Mouse (Mus musculus) gonadal fat pad, adult 2 months (tissue): Measurements from ENCODE around the gene Pisd. TPM values are rescaled to one million over a fixed set of nuclear protein-coding genes. Genes with fewer than 3 reads are reported as not detected.
"Not testable (repeated sequence)": the region's sequence is repeated elsewhere in the genome, so short reads cannot be mapped to it uniquely, and the experiment has no call there.

Experiments used
- DNase-seq: peaks from one replicate; pipeline ENCODE4 v3.0.0-alpha.2; 2012; ENCODE audit warnings: low read depth
- polyA plus RNA-seq: library from polyadenylated mRNA; depleted of rRNA; stranded (reverse); fragments of >200 nt; gene quantifications from 2 replicates; pipeline ENCODE4 v1.2.3, GENCODE M21; 2012

The Pisd gene
- polyA plus RNA-seq, 1 experiment, result 119 TPM

DNA sequence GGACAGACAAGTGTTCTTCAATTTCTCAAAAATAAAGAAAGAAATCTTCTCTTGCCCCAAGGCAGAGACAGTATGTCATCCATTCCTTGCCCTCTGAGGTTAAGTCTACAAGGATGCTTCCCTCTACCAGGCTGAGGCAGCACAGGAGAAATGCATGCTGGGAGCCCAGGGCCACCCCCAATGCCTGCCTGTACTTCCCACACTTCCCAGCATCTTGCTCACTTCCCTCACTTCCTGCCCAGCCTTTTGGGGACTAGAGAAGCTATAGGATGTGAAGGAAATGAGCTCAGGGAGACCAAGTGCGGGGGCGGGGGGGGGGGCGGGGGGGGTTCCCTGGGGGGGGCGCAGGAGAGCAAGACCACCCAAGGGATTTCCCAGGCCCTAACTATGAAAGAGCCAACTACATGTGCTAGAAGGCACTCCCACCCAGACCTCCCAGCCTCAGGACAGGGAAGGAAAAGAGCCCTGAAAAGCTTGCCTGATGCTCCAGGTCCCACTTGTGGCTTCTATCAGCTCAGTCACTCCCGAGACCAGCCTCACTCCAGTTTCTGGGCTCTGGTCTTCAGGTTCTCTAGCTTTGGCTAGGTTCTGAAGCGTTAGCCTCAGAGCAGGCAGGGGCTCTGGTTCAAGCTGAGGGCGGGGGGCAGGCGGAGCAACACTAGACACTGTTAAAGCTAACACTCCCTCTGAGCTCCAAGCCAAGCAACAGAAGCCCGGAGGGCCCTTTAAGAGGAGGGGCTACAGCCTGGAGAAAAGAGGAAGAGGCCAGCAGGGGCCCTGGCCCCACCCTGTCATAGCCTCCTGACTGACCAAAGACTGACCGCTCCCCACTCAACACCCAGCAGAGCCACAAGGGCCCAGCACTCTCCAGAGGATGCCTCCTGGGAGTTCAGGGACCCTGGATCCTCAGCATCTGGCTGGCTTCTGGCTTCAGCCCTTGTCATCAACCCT lies 39.5 kb downstream of the Pisd start:
- DNase-seq, result no peak

DNA sequence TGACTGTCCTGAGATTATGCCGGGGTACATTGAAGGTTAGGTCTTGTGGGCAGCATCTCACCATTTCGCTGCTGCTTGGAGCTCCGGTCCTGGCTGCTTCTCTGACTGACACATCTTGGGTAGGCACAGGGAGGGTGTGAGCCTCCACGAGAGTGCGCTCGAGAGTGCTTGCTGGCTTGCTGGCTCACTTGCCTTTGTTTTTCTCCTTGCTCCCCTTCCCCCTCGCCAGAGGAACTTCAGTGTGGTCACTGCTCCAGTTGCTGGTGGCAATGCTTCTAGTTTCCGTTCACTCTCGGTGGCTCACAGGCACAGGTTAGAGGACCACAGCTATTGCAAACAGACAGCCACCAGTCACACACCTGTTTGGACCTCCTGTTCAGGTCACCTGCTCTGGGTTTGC lies 43.3 kb downstream of the Pisd start:
- DNase-seq, result no peak

DNA sequence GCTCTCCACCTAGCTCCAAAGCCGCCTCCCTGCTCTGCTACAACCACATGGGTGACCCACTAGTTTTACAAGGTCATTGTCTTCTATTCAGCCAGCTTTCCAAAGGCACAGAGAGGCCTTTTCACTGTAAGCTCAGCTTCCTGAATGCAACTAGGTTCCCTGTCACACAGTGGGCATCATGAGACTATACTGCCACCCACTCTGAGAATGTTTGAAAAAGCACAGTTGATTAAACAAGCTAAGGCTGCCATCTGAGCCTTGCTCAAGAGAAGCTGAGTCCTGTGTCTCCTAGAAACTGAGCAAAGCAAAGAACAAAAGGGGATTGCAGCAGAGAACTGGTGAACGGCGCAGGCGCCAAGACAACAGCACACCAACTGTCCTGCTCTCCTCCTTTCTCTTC lies 44.1 kb downstream of the Pisd start:
- DNase-seq, result not testable (repeated sequence)

DNA sequence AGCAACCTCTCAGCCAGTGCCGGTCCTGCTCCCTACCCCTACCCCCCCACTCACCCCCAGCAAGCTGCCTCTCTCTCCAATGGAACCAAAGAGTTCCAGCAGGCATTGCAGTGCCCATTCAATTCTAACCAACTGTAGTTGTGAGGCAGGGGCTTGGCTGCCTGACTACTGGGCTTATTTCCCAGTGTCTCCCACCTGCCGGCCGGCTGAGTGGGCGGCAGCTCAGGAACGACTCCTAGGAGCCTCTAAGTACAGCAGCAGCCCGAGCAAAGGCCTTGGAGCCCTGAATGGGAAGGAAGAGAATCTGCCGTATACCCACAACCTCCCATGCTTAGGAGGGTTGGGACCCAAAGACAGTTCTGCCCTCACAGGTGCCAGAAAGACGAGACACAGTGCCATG lies 44.6 kb downstream of the Pisd start:
- not testable (repeated sequence) for DNase-seq

DNA sequence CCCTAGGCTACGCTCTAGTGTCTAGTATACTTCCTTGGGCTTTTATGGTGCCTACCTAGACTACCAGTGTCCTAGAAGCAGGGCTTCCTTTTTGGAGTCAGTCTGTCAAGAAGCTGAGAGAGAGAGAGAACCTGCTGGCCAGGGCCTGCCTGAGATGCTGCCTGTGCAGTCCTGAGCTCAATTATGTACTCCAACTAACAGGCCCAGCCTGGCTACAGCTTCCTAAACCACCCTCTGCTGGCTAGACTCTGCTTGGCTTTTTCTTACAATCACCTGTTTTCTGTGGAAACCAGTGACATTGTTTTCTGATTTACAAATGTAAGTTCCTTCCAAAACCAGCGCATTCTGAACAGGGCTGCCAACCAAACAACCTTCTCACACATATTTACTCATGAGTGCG lies 45.3 kb downstream of the Pisd start:
- no peak for DNase-seq

DNA sequence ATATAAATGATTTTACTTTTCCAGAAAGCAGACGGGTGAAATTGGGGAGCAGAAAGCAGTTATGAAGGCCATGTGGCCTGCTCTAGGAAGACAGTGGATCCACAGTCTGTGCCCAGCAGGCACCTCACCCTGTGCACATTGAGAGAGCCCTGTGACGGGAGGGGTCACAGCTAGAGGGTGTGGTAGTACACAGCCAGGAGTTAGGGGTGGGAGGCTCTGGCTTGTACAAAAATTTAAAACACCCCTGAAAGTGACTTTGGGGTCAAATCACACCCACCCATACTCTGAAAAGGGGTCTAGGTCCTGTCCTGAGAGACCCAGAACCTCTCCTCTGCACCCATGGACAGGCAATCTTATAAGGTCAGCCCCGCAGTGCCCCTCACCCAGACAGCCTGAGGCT lies 48.7 kb downstream of the Pisd start:
- not testable (repeated sequence) for DNase-seq

DNA sequence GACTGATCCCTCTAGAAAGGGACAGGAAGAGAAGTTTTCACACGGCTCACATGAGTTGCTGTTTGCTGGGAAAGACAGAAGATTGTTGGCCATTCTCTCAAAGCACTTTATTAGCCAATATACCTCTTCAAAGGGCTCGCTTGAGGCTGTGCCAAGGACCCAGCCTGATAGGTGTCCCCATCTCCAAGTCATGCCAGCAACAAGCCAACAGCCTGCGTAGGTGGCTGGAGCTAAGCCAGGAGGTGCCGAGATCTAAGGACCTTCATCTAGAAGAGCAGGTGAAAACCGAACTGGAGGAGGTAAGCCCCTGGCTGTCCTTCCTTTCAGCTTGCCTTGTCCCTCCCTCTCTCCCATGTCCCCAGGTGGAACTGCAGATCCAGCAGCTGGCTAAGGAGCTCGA lies 49.7 kb downstream of the Pisd start:
- no peak for DNase-seq

DNA sequence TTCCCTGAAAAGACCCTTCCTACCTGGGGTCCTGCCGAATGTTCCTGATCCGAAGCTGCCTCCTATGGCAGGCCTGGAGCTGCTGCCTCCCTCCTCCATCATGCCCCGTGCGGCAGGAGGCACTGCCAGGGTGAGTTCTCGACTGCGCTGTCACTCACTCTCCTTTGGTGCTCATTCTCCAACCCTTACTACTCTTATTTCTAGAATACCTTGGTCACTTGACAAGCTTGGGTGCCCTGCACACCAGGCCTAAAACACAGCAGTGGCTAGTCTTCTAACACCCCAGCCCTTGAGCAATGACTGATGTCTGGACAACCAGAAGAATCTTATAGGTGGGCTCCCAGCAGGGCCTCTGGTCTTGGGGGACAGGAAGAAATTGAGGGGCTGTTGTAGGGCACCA lies 51.6 kb downstream of the Pisd start:
- not testable (repeated sequence) for DNase-seq

DNA sequence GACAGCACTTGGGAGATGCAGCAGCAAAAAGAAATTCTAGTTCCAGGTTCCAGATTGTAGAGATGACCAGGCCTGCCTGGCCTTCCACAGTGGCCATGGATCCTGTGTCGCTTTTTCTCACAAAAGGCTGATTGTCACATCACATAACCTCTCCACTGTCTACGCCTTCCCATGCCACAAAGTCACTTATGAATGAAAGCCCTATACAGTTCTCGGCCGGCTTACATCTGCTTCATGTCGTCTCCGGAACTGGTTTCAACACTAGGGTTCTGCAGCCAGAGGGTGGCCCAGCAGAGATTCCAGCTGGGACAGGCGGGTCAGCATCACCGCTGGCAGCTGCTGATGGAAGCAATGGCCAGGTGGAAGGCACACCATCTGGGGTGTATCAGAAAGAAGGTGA lies 56.6 kb downstream of the Pisd start:
- no peak for DNase-seq

DNA sequence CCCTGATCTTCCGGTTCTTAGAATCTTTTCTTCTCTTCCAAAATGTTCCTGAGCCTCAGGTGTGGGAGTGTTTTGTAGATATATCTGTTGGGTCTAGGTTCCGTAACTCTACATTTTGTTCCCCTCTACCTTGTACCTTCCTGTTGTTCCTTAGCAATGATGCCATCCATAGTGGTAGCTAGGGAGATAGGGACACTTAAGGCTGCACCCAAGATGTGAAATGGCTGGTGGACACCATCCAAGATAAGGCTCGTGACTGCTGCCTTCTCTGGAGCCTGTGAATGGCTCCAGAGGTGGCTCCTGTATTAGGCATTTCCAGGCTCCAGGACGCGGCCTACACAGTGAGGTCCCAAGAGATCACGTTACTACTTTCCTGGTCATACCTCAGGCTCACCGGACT lies 57.1 kb downstream of the Pisd start:
- DNase-seq, result no peak

DNA sequence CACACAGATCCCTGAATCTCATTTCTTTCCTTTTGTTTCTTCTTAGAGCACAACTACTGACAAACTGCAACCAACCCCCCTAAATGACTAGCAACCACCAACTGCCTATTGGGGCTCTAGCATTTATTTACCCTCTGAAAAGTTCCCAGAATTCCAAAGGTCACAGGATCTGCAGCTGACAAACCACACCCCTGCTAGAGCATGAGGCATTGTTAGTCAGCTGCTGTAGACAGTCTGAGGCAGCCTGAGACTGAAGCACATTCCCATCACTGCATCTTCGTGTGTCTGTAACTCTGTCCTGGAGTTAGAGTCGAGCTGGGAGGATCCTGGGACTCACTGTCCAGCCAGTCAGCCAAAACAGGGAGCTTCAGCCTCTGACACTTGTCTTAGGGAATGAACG lies 60.0 kb downstream of the Pisd start:
- DNase-seq, result not testable (repeated sequence)

DNA sequence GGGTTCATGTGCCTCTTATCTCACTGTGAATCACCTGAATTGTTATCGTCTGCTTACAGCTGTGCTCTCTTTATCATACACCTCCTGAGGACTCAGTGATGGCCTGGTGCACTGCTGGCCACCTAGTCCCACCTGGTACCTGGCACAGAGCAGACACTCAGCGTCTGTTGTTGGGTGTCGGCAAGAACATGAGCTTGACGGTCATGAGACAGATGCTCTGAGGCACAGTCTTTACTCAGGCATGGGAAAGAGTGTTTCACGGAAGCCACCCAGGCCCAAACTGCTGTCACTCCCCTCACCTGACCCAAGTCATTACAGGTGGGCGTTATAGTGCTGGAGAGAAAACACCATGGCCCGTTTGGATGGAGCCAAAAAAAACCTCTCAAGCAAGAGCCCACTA lies 61.5 kb downstream of the Pisd start:
- DNase-seq, result no peak

DNA sequence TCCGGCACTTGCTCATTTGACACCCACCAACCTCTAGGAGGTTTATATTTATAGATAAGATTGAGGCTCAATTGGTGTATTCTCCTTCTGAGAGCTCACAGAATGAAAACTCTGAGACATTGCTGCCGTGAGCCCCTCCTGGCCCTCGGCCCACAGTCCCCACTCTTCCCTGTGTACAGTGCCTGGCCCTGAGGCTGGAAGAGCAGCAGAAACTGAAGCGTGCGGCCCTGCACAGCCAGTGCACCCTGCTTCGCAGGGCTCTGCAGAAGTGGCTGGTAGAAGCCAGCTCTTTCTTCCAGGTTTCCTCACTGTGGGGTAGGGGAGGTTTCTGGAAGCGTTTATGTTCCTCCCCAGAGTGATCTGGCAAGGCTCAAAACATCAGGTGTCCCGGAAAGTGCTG lies 62.7 kb downstream of the Pisd start:
- DNase-seq, result not testable (repeated sequence)

DNA sequence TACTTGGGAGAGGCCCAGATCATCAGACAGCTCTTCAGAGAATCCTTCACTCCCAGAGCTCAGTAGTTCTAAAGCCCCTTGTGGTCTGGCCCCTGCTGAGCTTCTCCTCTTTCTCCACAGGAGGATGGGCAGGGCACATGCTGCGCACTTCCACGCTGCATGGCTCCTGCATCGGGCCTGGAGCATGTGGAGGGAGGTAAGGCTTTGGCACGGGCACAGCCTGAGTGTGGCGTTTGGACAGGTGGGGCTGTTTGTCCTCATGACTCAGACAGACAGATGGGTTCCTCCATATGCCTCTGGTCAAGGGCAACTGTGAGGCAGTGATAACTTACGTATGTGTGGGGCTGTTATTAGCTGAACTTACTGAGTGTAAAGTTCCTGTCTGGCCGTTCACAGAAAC lies 63.2 kb downstream of the Pisd start:
- no peak for DNase-seq

DNA sequence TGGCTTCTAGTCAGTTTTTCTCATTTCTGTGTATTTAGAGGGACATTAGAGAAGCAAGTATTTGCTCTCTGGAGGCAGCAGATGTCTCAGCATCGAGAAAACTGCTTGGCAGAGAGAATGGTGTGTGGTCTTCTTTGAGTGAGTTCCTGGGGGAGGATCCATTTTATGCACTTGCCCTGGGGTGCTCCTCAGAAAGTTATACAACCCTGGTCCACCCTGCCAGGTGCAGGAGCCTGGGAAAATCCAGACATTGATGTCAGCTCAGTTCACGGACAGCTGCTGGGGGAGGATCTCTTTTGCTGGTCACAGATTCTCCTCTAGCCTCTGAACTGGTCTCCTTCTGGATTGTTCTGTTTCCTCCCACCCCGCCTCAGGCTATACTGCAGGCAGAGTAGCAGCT lies 64.1 kb downstream of the Pisd start:
- no peak for DNase-seq

DNA sequence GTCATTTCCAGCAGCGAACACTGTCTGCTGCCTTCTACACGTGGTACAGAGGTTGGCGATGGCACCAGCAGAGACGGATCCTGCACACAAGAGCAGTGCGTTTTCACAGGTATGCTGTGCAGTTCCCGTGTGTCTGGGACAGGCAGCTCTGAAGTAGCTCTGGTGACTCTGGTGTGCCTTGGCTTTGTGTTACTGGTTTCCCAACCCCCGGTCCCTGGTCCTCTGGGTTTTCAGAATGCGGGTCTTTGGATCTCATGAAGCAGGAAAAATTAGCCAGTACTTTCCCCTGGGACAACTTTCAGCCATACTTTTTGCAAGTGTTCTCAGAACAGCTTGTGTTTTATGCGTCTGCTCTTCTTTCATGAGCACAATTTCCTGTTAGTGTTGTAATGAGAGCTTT lies 65.0 kb downstream of the Pisd start:
- no peak for DNase-seq

DNA sequence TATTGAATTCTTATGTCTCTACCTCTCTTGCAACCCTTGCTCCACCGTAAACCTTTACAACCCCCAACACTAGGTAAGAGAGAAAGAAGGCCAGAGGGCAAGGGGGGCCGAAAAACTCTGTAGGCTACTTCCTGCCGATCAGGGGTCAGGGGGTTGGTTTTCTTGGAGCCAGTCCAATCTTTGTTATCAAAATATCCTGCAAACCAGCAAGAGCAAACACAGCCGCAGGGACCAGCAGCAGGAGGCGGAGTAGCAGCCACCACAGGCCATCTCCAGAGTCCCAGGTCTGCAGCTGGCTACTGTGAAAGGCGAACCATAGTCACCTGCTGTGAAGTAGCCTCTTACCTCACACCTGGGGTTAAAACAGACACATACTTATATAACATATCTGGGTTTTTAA lies 66.5 kb downstream of the Pisd start:
- no peak for DNase-seq

DNA sequence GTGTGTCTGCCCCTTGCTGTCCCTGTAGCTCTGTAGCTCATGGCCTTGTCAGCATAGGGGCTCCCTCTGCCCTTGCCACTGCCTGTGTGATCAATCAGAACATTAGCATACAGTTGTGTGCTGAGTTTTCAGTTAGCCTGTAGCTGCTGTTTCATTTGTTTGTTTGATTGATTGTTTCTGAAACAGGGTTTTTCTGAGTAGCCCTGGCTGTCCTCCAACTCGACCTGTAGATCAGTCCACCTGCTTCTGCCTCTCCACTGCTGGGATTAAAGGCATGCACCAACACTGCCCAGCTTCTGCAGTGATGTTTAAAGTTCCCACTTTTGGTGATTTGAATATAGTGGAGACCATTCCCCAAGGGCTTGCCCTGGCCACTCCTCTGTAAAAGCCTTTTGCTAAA lies 67.7 kb downstream of the Pisd start:
- no peak for DNase-seq

DNA sequence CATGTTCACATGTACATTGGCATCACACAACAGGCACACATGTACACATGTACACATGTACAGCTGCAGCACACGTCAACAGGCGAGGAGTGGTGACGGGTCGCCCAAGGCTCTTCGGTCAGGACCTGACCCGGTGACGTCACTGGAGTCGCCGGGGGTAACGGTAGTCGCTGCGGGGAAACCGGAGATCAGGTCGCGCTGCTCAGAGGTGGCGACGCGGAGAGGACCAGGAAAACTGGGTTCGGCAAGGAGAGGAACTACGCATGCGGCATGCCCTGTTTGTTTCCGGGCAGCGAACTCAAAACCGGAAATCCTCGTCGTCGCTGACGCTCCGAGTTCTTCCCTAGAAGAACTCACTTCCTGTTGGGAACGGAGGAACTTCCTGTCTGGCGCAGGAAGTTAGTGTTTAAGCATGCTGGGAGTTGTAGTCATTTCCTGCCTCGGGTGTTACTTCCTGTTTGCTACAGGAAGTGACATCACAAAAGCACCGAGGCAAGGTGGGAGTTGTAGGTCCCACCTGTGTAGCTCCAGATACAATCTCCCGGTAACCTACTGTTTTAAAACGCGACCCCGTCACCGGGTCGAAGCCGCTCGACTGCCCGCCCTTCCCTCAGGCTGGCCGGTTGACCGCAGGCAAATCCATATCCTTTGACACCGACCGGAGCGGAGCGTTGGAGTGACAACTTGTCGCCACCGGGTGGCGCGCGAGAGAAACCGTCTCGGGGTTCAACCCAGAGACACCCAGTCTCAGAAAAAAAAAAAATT lies 71.6 kb downstream of the Pisd start:
- DNase-seq, result peak; percentile 98

DNA sequence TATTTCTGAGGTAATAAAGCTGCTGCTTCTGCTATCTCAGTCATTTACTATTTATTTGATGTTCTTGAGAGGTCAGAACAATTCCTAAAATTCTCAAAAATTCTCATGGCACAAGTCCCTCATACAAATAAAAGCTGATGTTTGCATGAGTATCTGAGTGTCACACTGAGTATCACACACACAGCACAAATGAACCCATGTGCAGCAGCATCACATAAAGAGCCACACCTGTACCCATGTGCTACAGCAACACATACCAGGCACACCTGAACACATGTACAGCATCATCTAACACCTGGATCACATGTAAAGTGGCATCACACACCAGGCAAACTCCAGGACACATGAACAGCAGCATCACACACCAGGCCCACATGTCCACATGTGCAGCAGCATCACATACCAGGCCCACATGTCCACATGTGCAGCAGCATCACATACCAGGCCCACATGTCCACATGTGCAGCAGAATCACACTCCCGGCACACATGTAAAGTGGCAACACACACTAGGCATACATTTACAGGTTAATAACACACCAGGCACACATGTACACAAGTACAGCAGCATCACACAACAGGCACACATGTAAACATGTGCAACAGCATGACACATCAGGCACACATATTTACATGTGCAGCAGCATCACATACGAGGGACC lies 72.3 kb downstream of the Pisd start:
- no peak for DNase-seq

DNA sequence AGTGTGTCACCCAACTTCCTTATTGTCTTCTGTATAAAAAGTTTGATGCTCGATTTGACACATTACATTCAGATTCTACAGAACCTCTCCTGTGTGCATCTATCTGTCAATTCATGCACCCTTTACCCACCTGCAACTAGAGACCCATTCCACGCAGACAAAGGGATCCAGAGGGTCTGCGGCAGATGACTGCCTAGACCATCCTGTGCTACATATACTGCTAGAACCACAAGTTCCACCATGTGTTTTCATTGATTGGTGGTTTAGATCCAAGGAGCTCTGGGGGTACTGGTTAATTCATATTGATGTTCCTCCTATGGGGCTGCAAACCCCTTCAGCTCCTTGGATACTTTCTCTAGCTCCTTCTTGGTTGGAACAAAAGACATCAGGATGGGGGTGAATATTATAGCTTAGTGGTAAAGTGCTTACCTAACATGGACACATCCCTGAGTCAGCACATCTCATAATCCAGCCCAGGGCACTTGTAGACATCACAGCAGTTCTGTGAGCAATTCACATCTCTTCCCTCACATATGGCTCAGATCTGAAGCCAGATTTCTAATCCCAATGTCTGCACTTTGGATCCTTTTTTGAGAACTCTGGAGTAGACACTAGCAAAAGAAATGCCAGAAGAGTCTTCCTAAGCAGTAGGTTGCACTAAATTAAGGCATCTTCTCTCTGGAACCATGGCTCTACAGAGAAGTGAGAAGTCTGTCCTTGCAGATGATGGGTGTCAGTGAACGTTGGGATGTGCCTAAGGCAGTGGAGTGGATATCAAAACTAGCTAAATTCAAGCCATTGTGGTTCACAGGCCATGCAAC lies 73.0 kb downstream of the Pisd start:
- DNase-seq, result no peak

DNA sequence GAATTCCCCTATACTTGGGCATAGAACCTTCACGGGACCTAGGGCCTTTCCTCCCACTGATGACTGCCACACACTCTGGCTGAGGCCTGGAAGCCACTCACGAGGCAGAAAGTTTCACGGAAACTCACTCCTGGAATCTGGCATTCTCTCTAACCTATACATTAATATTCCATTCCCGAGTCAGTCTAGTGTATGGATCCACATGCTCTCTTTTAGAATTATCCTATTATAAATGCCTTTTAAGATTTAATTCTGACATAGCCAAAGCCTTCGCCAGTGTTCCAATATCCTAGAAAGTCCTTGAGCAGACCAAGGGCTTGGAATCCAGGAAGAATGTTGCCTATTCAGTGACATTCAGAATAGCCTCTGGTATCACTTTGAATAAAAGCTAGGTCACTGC lies 74.0 kb downstream of the Pisd start:
- DNase-seq, result no peak
